Mouse (Mus musculus): ENCODE results near the gene Nrp2. TPM values are rescaled to one million over a fixed set of nuclear protein-coding genes. Genes with fewer than 3 reads are reported as not detected.

The Nrp2 gene
- polyA plus RNA-seq, 2 experiments from 2014 or later: 0.19 TPM; not detected in 1

DNA sequence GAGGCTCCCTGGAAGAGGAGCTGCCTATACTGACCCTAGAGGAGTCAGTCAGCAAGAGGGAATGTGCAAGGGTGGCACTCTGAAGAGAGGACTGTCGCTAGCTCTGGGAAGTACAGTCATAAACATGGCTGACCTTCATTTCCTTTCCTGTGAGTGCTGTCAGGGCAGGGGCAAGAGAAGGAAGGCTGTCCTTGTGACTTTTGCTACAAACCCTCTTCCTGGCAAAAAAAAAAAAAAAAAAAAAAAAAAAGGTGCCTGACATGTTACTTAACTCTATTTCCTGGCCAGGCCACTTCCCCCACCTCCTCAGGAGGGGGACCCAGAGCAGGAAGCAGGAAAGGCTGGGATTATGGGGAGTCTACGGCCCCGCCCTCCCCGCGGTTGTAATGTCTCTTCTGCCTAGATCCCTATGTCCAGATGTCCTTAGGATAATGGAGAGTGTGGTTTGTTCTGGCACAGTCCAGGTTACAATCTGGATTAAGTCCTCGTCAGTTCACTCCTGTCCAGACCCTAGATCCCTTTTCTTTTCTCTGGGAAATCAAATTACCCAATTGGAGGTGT, 21.5 kb downstream of the Nrp2 start:
- no peak for ATAC-seq

GRCm38 (mm10) chr1:62725032-62725678, 22.1 kb downstream of the Nrp2 start:
- ATAC-seq: no peak

- ATAC-seq: no peak
These were observed 24.1 kb downstream of the Nrp2 start for GRCm38 (mm10) chr1:62727191-62727590.

- ATAC-seq: no peak
These were observed 25.3 kb downstream of the Nrp2 start for GRCm38 (mm10) chr1:62728421-62728820.

- no peak for ATAC-seq
These were observed 25.8 kb downstream of the Nrp2 start for GRCm38 (mm10) chr1:62728926-62729325.

DNA sequence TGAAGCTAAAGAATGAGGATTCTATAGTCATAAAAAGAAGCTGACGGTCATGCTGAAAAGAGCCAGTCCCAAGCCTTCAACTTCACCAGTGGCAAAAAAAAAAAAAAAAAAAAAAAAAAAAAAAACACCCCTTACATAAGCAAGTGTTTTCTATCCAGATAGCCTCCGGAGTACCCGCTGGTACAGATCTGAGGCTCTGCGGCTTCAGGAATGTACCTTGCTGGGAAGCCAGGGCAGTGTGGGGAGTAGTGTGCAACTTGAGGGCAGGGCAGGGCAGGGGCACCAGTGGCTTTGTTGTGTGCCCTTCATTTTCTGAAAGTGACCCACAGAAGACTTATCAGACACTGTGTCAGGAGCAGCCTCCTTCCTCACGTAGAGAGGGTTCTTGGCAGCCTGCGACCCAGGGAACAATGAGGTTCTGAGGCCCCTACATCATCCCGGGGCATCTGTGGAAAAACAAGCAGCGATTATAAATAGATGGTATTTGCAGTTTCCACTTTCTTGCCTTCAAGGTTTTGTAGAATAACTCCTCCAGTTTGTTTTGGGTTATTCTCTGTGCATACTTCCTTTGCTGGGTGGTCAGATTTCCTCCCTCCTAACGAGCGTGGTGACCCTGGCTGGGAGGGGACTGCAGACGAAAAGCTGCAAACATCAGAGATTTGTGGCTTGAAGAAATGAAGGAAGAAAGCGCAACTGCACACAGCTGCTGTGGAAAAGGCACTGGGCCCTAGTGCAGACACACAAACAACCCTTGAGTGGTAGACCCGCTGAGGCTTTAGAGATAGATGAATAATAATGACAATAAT, 26.5 kb downstream of the Nrp2 start:
- ATAC-seq: no peak

GRCm38 (mm10) chr1:62732036-62732435, 29.0 kb downstream of the Nrp2 start:
- ATAC-seq: no peak

GRCm38 (mm10) chr1:62734420-62734931, 31.4 kb downstream of the Nrp2 start:
- no peak for ATAC-seq

- no peak for ATAC-seq
These were observed 31.9 kb downstream of the Nrp2 start for GRCm38 (mm10) chr1:62734980-62735379.

DNA sequence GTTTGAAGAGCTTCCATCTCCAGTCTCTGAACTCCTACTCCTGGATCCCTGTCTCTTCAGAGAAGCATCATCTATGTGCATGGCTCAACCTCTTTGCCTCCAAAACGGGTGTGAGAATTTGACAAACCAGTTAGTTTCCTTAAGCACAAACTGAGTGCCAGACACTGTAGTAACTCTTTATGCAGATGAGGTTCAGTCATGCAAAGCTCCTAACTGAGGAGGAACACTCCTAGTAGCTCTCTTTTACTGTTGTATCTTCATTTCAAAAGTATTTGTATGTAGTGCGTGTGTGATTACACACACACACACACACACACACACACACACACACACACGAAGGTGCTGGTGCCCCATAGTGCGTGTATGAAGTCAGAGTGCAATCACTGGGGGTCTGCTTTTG, 32.8 kb downstream of the Nrp2 start:
- no peak for ATAC-seq

DNA sequence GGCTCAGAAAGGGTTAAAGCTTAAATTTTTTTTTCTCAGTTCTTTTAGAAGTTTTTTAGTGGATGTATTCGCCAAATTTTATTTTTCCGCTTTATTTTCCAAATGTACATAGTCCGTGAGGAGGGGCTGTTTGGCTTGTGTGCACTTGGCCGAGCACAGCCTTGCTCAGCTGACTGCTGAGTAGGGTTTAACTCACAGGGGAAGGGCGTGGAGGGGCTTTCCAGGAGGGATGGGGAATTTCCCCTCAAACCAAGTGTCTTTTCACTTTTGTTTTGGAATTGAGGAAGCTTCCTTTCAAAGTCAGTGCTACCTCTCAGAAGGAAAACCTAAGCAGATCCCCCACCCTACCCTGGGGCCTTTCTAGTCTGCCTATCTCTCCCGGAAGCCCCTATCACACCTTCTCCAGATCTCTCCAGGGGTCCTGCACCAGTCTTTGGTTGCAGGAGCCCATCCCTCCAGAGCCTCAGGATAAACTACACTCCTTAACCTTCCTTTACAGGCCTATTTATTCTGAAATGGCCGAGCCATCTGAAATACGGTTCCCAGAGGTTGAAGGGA, 33.4 kb downstream of the Nrp2 start:
- no peak for ATAC-seq

GRCm38 (mm10) chr1:62738165-62738564, 35.1 kb downstream of the Nrp2 start:
- no peak for ATAC-seq

DNA sequence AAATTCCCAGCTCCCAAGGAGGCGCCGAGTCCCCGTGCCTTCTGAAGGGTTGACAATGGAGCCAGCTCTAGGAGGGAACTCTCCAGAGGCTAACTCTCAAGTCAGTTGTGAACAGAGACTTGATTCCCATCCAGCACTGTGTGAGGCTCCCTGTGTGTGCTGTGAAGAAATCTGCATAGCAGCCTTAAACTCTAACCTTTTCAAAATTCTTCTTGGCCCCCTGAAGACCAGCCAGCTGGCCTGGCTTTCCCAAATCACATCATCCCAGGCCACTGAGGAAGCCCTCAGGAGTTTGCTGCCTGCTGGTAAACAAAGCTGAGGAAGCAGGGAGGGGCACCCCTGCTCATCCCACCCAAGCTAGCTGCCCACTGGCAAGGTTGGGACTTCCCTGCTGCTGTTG, 39.0 kb downstream of the Nrp2 start:
- ATAC-seq: no peak

GRCm38 (mm10) chr1:62743064-62743694, 40.1 kb downstream of the Nrp2 start:
- no peak for ATAC-seq

DNA sequence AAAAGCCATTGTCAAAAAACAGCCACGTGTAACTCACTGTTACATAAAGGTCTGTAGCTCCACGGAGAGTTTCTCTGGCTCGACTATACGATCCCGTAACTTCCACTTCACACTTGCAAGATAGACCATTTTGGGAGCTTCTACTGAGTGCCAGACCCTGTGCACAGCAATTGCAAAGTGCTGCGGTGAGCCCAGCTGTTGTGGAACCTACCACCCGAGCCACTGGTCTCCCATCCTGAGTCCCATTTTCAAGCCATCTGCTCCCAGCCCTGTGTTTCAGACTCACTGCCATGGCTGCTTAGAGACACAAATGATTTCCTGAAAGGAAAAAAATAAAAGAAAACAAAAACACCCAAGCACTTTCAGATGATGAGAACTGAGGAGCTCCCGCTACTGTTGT, 42.8 kb downstream of the Nrp2 start:
- ATAC-seq: no peak

DNA sequence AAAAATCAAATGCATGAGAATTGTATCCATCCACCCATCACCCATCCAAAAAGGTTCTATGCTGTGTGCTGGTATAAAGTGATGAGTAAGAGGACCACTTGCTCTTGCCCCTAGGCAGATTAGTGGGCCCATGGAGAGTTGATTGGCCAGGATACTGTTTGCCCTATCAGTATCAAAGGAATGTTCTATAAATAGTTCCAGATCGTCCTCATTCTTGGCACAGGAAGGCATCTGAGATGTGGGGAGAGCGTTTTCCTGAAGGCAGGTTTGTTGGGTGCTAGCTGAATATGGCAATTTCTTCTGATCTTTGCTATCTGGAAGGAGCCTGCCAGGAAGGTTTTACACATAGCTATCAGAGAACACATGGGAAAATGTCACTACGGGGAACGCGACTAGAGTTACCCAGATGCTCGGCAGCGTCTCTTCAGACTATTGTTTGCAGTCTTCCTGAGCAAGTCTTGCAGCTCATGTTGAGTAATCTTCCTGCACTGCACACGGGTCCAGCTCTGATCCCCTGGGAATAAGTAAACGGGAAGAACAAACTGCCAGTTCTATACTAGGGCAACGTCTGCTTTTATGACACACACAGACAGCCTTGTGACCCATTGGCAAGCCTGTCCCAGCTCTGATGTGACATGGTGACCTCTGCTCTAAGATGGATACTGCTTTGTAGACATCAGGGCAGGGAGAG, 44.5 kb downstream of the Nrp2 start:
- ATAC-seq: no peak

DNA sequence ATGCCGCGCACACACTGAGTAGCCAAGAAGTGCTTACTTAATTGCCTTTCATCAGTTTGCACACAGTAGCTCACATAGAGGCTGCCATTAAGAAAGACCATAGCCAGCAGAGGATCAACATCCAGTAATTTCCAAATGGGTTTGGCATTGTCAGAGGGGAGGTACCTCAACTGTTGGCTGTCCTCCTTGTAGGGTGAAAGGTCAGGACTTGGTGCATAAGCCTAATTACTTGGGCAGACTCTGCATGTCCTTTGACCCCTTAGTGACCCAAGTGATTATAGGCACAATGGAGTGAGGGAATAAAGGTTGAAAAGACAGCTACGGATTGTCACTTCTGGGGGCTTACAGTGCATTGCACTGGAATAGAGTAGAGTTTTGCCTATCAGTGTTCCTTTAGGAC, 45.3 kb downstream of the Nrp2 start:
- no peak for ATAC-seq

GRCm38 (mm10) chr1:62749716-62750115, 46.6 kb downstream of the Nrp2 start:
- no peak for ATAC-seq

GRCm38 (mm10) chr1:62750408-62751008, 47.4 kb downstream of the Nrp2 start:
- no peak for ATAC-seq

- ATAC-seq: no peak
These were observed 48.2 kb downstream of the Nrp2 start for GRCm38 (mm10) chr1:62751011-62752006.

GRCm38 (mm10) chr1:62752055-62752454, 49.0 kb downstream of the Nrp2 start:
- ATAC-seq: no peak

All from activated CD4-positive, CD25-positive, alpha-beta regulatory T cell, adult 4 months (primary cell).